Mouse (Mus musculus) heart, postnatal 0 days (tissue): Measurements from ENCODE around the gene Zfp831.

Experiments used
- CTCF ChIP-seq: IDR thresholded peaks from 2 replicates; pipeline ENCODE4 v1.5.1; 2016; ENCODE audit warnings: antibody characterized with exemption, control low read depth, low read depth
- EP300 ChIP-seq: IDR thresholded peaks from 2 replicates; pipeline ENCODE4 v1.6.1; 2016; ENCODE audit warnings: antibody characterized with exemption, low read depth

GRCm38 (mm10) chr2:174747182-174747581 lies 103.8 kb downstream of the Zfp831 start:
- no peak for TF ChIP-seq EP300
- no peak for TF ChIP-seq CTCF
